Mouse (Mus musculus) forebrain, embryonic 15.5 days (tissue): ENCODE measurements at regions not wholly inside any gene's neighbourhood (a gene's known extent, or its start where the extent isn't known, plus 50 kb on each side); places are given as distances from the start of the nearest gene placed in this dataset.
"Not testable (repeated sequence)": the region's sequence is repeated elsewhere in the genome, so short reads cannot be mapped to it uniquely, and the experiment has no call there.

ENCODE experiments used
- ATAC-seq: fragments of 200-750 bp; cut with Nextera tagmentation; replicated peaks from 2 replicates; pipeline ENCODE4 v1.8.0; 2017; ENCODE audit warnings: mild to moderate bottlenecking, moderate TSS enrichment, moderate library complexity
- H3K27ac ChIP-seq: fragments of 300-500 bp; sonication (generic); replicated peaks from 2 replicates; pipeline ENCODE4 v1.5.1; 2015; ENCODE audit warnings: mild to moderate bottlenecking, inconsistent platforms
- H3K27me3 ChIP-seq: fragments of 300-500 bp; sonication (generic); 2 replicates; pipeline ENCODE4 v1.6.1; 2015; ENCODE audit warnings: inconsistent platforms
- H3K36me3 ChIP-seq: fragments of 300-500 bp; sonication (generic); 2 replicates; pipeline ENCODE4 v1.6.1; 2015; ENCODE audit warnings: mild to moderate bottlenecking, inconsistent platforms
- H3K4me1 ChIP-seq: fragments of 300-500 bp; sonication (generic); 2 replicates; pipeline ENCODE4 v1.6.1; 2015; ENCODE audit warnings: inconsistent platforms
- H3K4me2 ChIP-seq: fragments of 300-500 bp; sonication (generic); replicated peaks from 2 replicates; pipeline ENCODE4 v1.6.1; 2015; ENCODE audit warnings: mild to moderate bottlenecking, inconsistent platforms
- H3K4me3 ChIP-seq: fragments of 300-500 bp; sonication (generic); 2 replicates; pipeline ENCODE4 v1.5.1; 2015; ENCODE audit warnings: mild to moderate bottlenecking, inconsistent platforms
- H3K9ac ChIP-seq: fragments of 300-500 bp; sonication (generic); replicated peaks from 2 replicates; pipeline ENCODE4 v1.6.1; 2015; ENCODE audit warnings: mild to moderate bottlenecking, inconsistent platforms
- H3K9me3 ChIP-seq: fragments of 300-500 bp; sonication (generic); 2 replicates; pipeline ENCODE4 v1.6.1; 2016; ENCODE audit warnings: inconsistent platforms
- WGBS: fragments of 180-500 bp; shearing (Covaris S2); methylation state at CpG from one replicate; pipeline ENCODE4 v1.1.7; 2015; ENCODE audit warnings: mixed read lengths; 5-methylcytosine and 5-hydroxymethylcytosine counted together

- Histone ChIP-seq H3K4me2 (no peak overlapping the region), H3K27ac (no peak overlapping the region), H3K9me3 (no peaks in the 10 kb centered on the region), H3K4me3 (no peak overlapping the region), H3K4me1 (0 out of 2 replicates have a peak, but pooled peaks cover 4% of the 10 kb centered on the region), H3K9ac (no peak overlapping the region), H3K36me3 (no peaks in the 10 kb centered on the region), H3K27me3 (no peaks in the 10 kb centered on the region)
- WGBS, result 50% methylated on average over 4 of the region's 4 CpGs
- ATAC-seq, result 0 out of 2 replicates have a peak, but pooled peaks have one; percentile 29
These were observed 157.2 kb upstream of the Gje1 start for GRCm38 (mm10) chr10:14875216-14875615.

DNA sequence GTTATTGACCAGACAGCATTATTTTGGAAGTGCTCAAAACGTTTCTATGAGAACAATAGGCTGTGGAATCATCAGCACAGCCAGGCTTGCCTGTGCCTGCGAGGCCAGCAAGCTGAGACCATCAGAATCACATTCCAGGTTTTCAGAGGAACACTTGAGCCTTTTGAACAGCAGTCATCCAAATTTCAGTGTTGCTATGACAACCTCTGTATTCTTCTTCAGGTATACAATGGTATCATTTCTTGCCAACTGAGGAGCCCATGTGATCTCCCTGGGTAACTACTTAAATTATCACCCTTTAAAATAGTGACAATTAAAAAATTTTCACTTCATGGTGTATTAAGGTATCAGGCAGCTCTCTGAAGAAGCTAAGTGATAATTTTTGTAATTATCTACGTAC, 143.2 kb upstream of the Gje1 start:
- Histone ChIP-seq H3K36me3 (no peaks in the 10 kb centered on the region), H3K4me2 (no peak overlapping the region), H3K9ac (no peak overlapping the region), H3K27me3 (no peaks in the 10 kb centered on the region), H3K27ac (no peak overlapping the region), H3K9me3 (no peaks in the 10 kb centered on the region), H3K4me1 (no peaks in the 10 kb centered on the region), H3K4me3 (no peak overlapping the region)
- ATAC-seq, result peak; percentile 68
- 33% methylated on average over 3 of the region's 3 CpGs for WGBS

GRCm38 (mm10) chr10:14860126-14860638, 142.2 kb upstream of the Gje1 start:
- no peak overlapping the region for H3K4me3 ChIP-seq
- no peak overlapping the region for H3K27ac ChIP-seq
- no peaks in the 10 kb centered on the region for H3K27me3 ChIP-seq
- H3K9ac ChIP-seq, result no peak overlapping the region
- H3K4me2 ChIP-seq, result no peak overlapping the region
- H3K36me3 ChIP-seq, result no peaks in the 10 kb centered on the region
- peak; percentile 51; the same call in 1 of the 2 replicates for ATAC-seq
- WGBS, result 80% methylated on average over 6 of the region's 6 CpGs
- H3K9me3 ChIP-seq, result no peaks in the 10 kb centered on the region
- no peaks in the 10 kb centered on the region for H3K4me1 ChIP-seq

DNA sequence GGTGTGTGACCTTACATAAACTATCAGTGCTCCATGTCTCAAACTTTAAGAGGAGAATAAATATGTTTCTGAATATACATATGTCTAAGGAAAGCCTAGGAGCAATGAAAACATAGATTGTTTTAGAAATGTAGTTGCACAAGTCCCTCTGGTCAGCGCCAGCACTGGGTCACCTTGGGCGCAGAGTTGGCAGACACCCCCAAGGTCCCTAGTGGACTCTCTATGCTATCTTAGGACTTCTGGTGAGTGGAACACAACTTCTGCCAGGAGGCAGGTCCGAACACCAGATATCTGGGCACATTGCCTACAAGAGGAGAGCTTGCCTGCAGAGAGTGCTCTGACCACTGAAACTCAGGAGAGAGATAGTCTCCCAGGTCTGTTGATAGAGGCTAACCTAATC, 128.6 kb upstream of the Gje1 start:
- not testable (repeated sequence) for H3K9me3 ChIP-seq, H3K4me2 ChIP-seq, H3K4me3 ChIP-seq, H3K36me3 ChIP-seq, ATAC-seq, H3K9ac ChIP-seq, H3K4me1 ChIP-seq, H3K27ac ChIP-seq, H3K27me3 ChIP-seq
- 98% methylated on average over 3 of the region's 3 CpGs for WGBS

GRCm38 (mm10) chr10:14845058-14845457, 127.0 kb upstream of the Gje1 start:
- H3K4me3 ChIP-seq, result no peak overlapping the region
- no peaks in the 10 kb centered on the region for H3K36me3 ChIP-seq
- ATAC-seq, result no peak
- no peaks in the 10 kb centered on the region for H3K4me1 ChIP-seq
- WGBS, result 84% methylated on average over 2 of the region's 2 CpGs
- H3K9ac ChIP-seq, result no peak overlapping the region
- no peak overlapping the region for H3K4me2 ChIP-seq
- H3K27me3 ChIP-seq, result no peaks in the 10 kb centered on the region
- no peaks in the 10 kb centered on the region for H3K9me3 ChIP-seq
- H3K27ac ChIP-seq, result no peak overlapping the region
